Mouse (Mus musculus) regulatory T cell (primary cell): Measurements from ENCODE around the gene Thsd7b.
"Not testable (repeated sequence)": the region's sequence is repeated elsewhere in the genome, so short reads cannot be mapped to it uniquely, and the experiment has no call there.

ENCODE experiments used
- in situ Hi-C: fragments of 300-600 bp; cut with MboI, MseI; formaldehyde crosslinking; loops from one replicate; pipeline ENCODE4 v1.15.1; 2025; ENCODE audit warnings: high pct_unique_total_duplicates

Thsd7b gene

GRCm38 (mm10) chr1:129635146-129635545 is 362.0 kb downstream of the Thsd7b start:
- in situ Hi-C loops: no loop called here

DNA sequence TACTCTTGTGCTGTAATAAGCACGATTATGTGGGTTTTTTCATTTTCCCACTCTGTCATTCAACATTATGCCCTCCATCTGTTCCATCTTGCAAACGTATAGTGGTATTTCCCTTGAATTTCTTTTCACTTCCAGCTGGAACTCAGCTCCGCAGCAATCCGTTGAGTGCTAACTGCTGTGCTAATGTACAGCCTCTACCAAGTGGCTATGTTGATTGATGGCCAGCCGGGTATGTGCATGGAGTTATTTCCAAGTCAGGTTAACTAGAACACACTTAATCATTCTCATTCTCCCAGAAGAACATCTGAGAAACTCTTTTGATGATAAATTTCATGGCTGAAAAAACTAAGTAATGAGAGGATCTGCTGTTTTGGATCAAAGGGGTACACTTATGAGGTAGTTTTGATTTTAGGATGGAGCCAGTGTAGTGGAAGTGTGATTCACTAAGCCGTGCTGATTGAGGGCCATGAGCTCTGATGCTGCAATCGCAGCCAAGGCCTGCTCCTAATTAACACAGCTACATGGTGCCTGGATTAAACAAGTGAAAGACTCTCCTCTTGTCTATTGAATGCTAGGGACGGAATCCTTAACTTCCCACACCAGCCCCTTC is 371.3 kb downstream of the Thsd7b start:
- in situ Hi-C loops: no loop called here

DNA sequence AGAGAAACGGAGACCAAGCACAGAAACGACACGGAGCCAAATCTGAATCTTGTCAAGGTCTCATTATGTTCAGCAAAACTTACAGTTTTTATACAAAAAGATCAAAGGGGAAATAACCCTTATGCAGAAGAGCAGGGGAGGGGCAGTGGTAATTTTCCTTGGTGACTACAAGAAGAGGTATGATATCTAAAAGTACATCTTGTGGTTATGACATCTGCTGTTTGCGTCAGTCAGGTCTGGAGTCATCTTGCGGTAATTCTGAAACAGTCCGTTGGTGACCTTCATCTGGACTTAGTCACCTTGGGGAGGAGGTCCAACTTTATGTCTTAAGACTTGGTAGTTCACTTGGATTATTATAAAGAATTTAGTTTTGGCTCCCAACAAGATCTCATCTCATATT is 378.3 kb downstream of the Thsd7b start:
- in situ Hi-C loops: not testable (repeated sequence)

GRCm38 (mm10) chr1:129658045-129658444 is 384.9 kb downstream of the Thsd7b start:
- in situ Hi-C loops: no loop called here

DNA sequence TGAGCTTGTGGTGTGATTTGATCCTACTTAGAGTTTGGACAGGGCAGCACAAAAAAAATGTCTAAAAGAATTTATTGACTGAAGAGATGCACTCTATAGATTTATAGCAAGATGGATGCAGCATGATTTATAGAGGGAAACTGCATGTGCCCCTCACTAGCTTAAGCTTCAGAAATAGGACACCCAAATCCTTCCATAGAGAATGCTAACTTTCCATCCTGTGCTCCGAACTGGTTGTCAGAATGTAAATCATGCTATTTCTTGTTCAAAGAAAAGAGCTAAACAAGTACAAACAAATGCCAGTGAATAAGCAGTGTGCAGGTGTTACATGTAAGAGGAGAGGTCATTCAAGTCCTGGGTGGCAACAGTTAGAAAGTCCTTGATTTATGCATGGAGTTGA is 402.8 kb downstream of the Thsd7b start:
- in situ Hi-C loops: no loop called here

GRCm38 (mm10) chr1:129678851-129679250 is 405.7 kb downstream of the Thsd7b start:
- in situ Hi-C loops: no loop called here

- in situ Hi-C loops: no loop called here
Observed at GRCm38 (mm10) chr1:129705701-129706100, 432.6 kb downstream of the Thsd7b start.

DNA sequence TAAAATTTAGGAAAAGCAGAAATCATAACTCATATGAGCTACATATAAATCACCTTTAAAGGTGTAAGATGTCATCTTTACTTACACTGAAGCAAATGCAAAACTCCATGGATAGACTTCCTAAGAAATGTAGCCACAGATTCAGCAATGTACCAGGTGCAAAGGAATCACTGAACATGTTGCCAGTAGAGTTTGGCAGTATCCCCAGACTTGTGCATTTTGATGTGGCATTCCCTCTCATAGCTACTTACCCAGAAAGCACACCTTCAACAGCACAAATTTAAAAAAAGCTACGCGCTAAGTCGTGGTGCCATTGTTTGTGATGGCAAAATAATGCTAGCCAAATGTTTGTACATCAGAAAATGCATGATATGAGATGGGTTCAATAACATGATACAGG is 439.6 kb downstream of the Thsd7b start:
- in situ Hi-C loops: no loop called here

- in situ Hi-C loops: no loop called here
Observed at GRCm38 (mm10) chr1:129713571-129713970, 440.5 kb downstream of the Thsd7b start.

DNA sequence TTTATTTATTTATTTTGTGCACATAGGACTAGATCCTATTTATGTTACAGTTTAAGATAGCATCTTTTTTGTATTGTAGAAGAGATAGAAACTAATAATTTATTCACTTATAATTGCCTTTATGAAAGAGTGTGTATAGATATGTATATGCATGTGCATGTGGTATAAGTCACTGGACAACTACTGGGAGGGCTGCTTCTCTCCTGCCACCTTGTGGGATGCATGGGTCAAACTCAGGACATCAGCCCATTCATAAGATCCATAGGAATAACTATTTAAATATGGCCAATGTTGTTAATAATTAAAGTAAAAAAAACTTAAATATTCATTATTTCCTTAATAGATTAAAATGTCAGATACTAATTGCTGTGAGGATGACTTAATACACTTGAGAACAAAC is 446.5 kb downstream of the Thsd7b start:
- in situ Hi-C loops: no loop called here

DNA sequence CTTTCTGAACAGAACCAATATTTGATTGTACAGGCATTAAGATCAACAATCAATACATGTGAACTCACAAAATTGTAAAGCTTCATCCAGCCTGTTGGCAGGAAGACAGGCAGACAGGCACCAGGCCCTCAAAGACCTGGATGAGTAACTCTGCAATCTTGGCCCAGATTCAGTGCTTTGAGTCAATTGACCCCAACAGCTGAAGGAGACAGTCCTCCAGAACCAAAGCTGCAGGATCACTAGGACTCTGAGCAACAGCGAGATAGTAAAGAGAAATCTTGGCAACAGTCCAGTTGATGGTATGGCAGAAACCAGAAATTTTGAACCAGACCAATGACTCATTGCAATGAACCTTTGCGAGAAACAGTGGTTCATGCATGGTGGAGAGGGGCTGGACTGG is 458.9 kb downstream of the Thsd7b start:
- in situ Hi-C loops: no loop called here

- in situ Hi-C loops: no loop called here
Observed at GRCm38 (mm10) chr1:129747595-129747994, 474.5 kb downstream of the Thsd7b start.

DNA sequence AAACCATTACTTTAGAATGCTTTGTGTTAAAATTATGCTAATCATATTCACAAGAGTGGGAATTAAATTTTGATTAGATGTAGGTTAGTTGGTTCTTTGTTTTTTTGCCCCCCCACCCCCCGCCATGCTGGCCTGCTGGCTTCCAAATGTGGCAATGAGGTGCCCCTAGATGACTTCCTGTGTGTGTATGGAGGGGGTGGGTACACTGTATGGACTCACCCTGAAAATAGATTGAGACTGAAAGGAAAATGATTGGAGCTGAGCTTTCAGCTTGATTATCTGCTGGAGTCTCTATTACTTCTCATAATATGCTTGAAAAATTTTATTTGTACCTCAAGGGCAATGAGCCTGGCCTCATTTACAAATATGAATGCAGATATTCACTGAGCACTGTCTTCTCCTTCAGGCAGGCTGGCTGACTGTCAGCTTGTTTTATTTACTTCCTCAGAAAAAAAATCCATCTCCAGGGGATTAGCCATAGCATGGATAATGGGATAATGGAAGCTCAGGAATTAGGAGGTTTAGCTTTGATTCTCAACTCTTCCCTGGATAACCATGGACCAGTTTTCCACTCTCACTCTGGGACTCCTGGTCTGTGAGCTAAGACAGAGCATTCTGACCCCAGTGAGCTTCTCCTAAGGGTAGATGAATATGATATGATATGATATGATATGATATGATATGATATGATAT is 483.6 kb downstream of the Thsd7b start:
- in situ Hi-C loops: no loop called here

GRCm38 (mm10) chr1:129759003-129759402 is 485.9 kb downstream of the Thsd7b start:
- in situ Hi-C loops: no loop called here

DNA sequence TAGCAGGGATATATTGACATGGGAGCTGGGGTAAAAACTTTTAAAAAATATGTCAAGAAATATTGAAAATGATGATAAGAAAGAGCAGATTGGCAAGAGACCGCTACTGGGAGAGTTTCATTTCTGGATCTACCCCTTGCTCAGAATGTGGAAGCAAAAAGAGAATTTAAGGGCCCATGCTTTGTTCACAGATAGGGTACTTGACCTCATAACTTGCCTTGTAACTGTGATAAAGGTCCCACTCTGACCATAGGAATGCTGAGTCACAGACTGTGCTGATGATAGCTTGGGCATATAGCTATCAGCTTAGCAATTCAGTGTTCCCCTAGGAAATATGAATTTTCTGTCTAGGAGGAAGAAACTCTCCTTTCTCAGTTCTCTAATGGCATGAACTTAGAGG is 488.1 kb downstream of the Thsd7b start:
- in situ Hi-C loops: no loop called here

GRCm38 (mm10) chr1:129764748-129765147 is 491.6 kb downstream of the Thsd7b start:
- in situ Hi-C loops: no loop called here

DNA sequence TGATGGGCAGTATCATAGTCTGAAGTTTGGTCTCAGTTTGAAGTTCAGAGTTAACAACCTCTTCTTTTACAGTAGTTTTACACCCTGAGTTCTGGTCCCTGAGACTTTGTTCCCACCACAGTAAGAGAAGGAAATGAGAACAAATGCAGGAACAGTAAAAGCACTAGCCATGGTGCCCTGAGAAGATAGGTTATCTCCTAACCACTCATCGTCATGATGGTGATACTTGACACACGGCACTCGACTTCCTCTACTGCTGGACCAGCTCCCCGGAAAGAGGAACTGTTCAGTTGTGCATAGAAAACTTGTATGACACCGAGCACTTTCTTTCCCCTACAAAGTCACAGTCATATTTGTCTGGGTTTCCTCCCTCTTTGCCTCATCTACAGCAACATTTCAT is 504.0 kb downstream of the Thsd7b start:
- in situ Hi-C loops: no loop called here

- in situ Hi-C loops: no loop called here
Observed at GRCm38 (mm10) chr1:129779506-129779905, 506.4 kb downstream of the Thsd7b start.

DNA sequence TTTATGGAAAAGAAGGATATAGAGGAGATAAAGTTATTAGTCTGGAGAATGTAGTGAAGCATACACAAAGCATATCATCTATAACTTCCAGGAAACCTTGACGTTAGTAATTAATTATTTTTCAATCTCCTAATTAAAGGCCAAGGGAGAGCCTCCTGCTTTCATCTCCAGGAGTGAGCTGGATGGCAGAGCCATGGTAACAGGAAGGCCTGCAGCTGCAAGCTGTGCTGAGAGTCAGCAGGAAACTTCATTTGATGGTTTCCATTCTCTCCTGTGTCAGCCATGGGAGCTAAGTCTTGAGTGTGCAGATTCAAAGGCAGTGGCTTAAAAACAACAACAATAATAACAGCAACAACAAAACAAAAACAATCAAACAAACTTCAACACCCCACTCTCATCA is 507.5 kb downstream of the Thsd7b start:
- in situ Hi-C loops: no loop called here

- in situ Hi-C loops: no loop called here
Observed at GRCm38 (mm10) chr1:129798519-129798918, 525.4 kb downstream of the Thsd7b start.

DNA sequence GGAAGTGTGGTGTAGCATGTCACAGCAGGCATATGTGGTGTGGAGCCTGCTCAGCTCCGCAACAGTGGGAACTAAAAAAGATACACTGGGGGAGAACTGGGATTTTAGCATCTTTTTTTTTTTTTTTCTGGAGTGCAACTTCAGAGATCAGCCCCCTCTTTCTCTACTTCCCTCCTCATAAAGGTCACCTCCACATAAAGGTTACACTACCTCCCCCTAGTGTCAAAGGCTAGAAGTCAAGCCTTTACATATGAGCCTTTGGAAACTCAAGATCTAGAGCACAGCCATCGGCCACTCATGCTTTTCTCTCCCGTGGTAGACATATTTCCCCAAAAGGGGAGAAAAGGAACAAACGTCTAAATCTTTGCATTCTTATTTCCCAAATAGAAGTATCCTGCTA is 553.8 kb downstream of the Thsd7b start:
- in situ Hi-C loops: no loop called here

- in situ Hi-C loops: no loop called here
Observed at GRCm38 (mm10) chr1:129837324-129837723, 564.2 kb downstream of the Thsd7b start.

- in situ Hi-C loops: no loop called here
Observed at GRCm38 (mm10) chr1:129837776-129838175, 564.7 kb downstream of the Thsd7b start.

GRCm38 (mm10) chr1:129838486-129838885 is 565.4 kb downstream of the Thsd7b start:
- in situ Hi-C loops: no loop called here
